Comparison of ENCODE assay signal across 24 mouse cellular contexts in the genomic region with DNA sequence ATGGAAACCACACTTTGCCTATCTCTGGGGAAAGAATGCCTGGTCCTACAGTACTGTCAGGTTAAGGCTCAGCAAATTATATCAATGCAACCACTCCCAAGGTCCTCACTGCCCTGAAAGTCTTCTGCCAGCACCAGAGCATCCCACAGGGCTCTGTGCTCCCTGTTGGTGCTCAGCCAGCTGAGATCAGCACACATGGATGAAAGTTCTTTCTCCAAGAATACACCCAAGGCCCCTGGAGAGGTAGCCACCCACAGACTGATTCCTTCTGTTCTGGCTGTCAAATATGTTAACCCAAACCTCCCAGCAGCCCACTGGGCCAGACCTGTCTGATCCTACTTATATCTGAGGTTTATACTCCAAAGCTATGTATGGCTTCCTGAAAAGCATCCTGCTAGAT. TPM values are rescaled to one million over a fixed set of nuclear protein-coding genes. Genes with fewer than 3 reads are reported as not detected.
A peak's percentile ranks its signal among the peaks of the same experiment; 100 is the strongest.
DNase-seq lines count a peak whose midpoint lies in the region; TF ChIP-seq lines count a peak whose summit lies in the region.
"Had no signal": no experiment of that assay in that cellular context is flagged by ENCODE, and none has a peak within 500 bp of the region (broad histone marks: within the 10 kb centered on the region; RNA-seq: fewer than 3 reads in every experiment).

No protein-coding gene starts in this region.

- intact Hi-C loops in heart, adult 2 months (cut with DNase I) = no loop called here
- intact Hi-C loops in left cerebral cortex, adult 2 months (cut with DNase I) = no loop called here
- intact Hi-C loops in left cerebral cortex, postnatal 14 days (cut with DNase I) = no loop called here

- no peak overlapping the region for H3K9ac ChIP-seq in heart, adult 2 months (ENCODE audit: low read depth, low read length)
- H3K9ac ChIP-seq: embryonic facial prominence, embryonic 13.5 days; forebrain, embryonic 12.5 days; forebrain, embryonic 15.5 days; hindbrain, embryonic 12.5 days; hindbrain, embryonic 15.5 days had no signal

- H3K36me3 ChIP-seq in heart, adult 2 months (ENCODE audit: control insufficient read depth, insufficient read depth, low read length) = no peaks in the 10 kb centered on the region
- H3K36me3 ChIP-seq: embryonic facial prominence, embryonic 10.5 days; embryonic facial prominence, embryonic 13.5 days; forebrain, embryonic 12.5 days; forebrain, embryonic 15.5 days; hindbrain, embryonic 12.5 days; hindbrain, embryonic 15.5 days had no signal

- DNase-seq in cerebellum, adult 9-11 months = peak; percentile 58
- DNase-seq in cerebellum, adult 9-10 months = no peak
- DNase-seq in heart, adult 11 months = peak; percentile 40
- no peak for DNase-seq in heart, adult 2 months
- DNase-seq in left cerebral cortex, adult 2 months (ENCODE audit: extremely low spot score in 1 of 2, low spot score in 2 of 2) = no peak
- no peak for DNase-seq in left cerebral cortex, postnatal 14 days (ENCODE audit: low spot score in 2 of 2)
- DNase-seq in gastrocnemius, postnatal 4 days (ENCODE audit: low spot score in 2 of 2) = no peak
- DNase-seq: adrenal gland, adult 2 months; adrenal gland, postnatal 14 days; embryo, embryonic 11 days; gastrocnemius, adult 2 months; gastrocnemius, postnatal 14 days had no signal

- TF ChIP-seq POLR2A in heart, adult 2 months (IDR thresholded peaks at IDR 0.05; ENCODE audit: insufficient read depth, low read depth, low read length) = no peak
- no peak for TF ChIP-seq POLR2A in cortical plate, adult 2 months (IDR thresholded peaks at IDR 0.05; ENCODE audit: extremely low read depth, insufficient read depth, low read length)

- no peaks in the 10 kb centered on the region for H3K27me3 ChIP-seq in heart, adult 2 months (ENCODE audit: control insufficient read depth, insufficient read depth, low read length)
- H3K27me3 ChIP-seq: embryonic facial prominence, embryonic 13.5 days; forebrain, embryonic 12.5 days; forebrain, embryonic 15.5 days; hindbrain, embryonic 12.5 days; hindbrain, embryonic 15.5 days had no signal

- H3K4me1 ChIP-seq in heart, adult 2 months (ENCODE audit: control insufficient read depth, insufficient read depth, low read length) = no peaks in the 10 kb centered on the region
- peaks cover 36% of the 10 kb centered on the region for H3K4me1 ChIP-seq in cortical plate, adult 2 months (ENCODE audit: control insufficient read depth, insufficient read depth, low read length)
- H3K4me1 ChIP-seq: embryonic facial prominence, embryonic 13.5 days; forebrain, embryonic 12.5 days; hindbrain, embryonic 15.5 days had no signal

- H3K79me2 ChIP-seq in heart, adult 2 months (replicated peaks; ENCODE audit: control insufficient read depth, insufficient read depth, low read length) = no peaks in the 10 kb centered on the region

- H3K4me3 ChIP-seq in heart, adult 2 months = no peak overlapping the region
- no peak overlapping the region for H3K4me3 ChIP-seq in left cerebral cortex, adult 2 months
- H3K4me3 ChIP-seq in cortical plate, adult 2 months (ENCODE audit: insufficient read depth, low read length) = no peak overlapping the region
- H3K4me3 ChIP-seq: embryonic facial prominence, embryonic 10.5 days; embryonic facial prominence, embryonic 13.5 days; erythroblast, embryonic 14.5 days; forebrain, embryonic 12.5 days; forebrain, embryonic 15.5 days; gastrocnemius, adult 2 months; hindbrain, embryonic 12.5 days; hindbrain, embryonic 15.5 days had no signal

- no peak overlapping the region for H3K27ac ChIP-seq in heart, adult 2 months
- H3K27ac ChIP-seq in left cerebral cortex, adult 2 months = peak overlapping the region; percentile 73
- H3K27ac ChIP-seq in cortical plate, adult 2 months (ENCODE audit: insufficient read depth, low read length) = peak overlapping the region; percentile 58
- H3K27ac ChIP-seq: embryonic facial prominence, embryonic 10.5 days; embryonic facial prominence, embryonic 13.5 days; forebrain, embryonic 12.5 days; forebrain, embryonic 15.5 days; gastrocnemius, adult 2 months; hindbrain, embryonic 12.5 days; hindbrain, embryonic 15.5 days had no signal

- no peak for TF ChIP-seq CTCF in heart, adult 2 months (IDR thresholded peaks at IDR 0.05)
- TF ChIP-seq CTCF in left cerebral cortex, adult 2 months (IDR thresholded peaks at IDR 0.05) = no peak
- no peak for TF ChIP-seq CTCF in cortical plate, adult 2 months (IDR thresholded peaks at IDR 0.05; ENCODE audit: extremely low read depth, insufficient read depth, low read length)

- no peak for TF ChIP-seq EP300 in heart, adult 2 months (IDR thresholded peaks at IDR 0.05; ENCODE audit: insufficient read depth, low read depth, low read length)

RNA-seq across cellular contexts. Expression of gene Sv2b, which starts 32.3 kb away (rescaled TPM):
- total RNA-seq in heart, adult 2 months (2021) = under 1 TPM; 0.43 to 0.47 TPM
- 0.23 TPM in 2 replicates for polyA plus RNA-seq in heart, adult 2 months (2012; rRNA removed)
- total RNA-seq in left cerebral cortex, adult 2 months (2021) = 100 to 1,000 TPM; 348 to 386 TPM
- 100 to 1,000 TPM; 327 to 351 TPM for total RNA-seq in left cerebral cortex, postnatal 14 days (2021)
- polyA plus RNA-seq in cortical plate, adult 2 months (2012; rRNA removed) = 168 and 173 TPM in 2 replicates
- total RNA-seq in gastrocnemius, postnatal 4 days (2021) = 1 to 10 TPM; 2.4 to 3.5 TPM
- total RNA-seq: common myeloid progenitor, adult 5-6 weeks; hematopoietic stem cell, adult 5-6 weeks; MEL had no signal
- polyA plus RNA-seq: CD4-positive, CD25-positive, alpha-beta regulatory T cell, adult 4 months; erythroblast, embryonic 14.5 days had no signal

Comparison
In these comparisons a context has a peak if more than half of its experiments do, and no peak if none do; other contexts are left out.
1. DNase-seq: peak in cerebellum, adult 9-11 months (single experiment) and heart, adult 11 months (single experiment); none in cerebellum, adult 9-10 months (single experiment), heart, adult 2 months (0 of 2), left cerebral cortex, adult 2 months (0 of 2), left cerebral cortex, postnatal 14 days (0 of 2) and gastrocnemius, postnatal 4 days (0 of 2).
2. RNA of gene Sv2b, which starts 32.3 kb away (total RNA-seq): 348 to 386 TPM in left cerebral cortex, adult 2 months and 327 to 351 TPM in left cerebral cortex, postnatal 14 days; 2.4 to 3.5 TPM in gastrocnemius, postnatal 4 days and 0.43 to 0.47 TPM in heart, adult 2 months; every median in the first group is over 10 times any median in the second.